Mouse (Mus musculus): ENCODE results near the gene 1700080O16Rik.

DNA sequence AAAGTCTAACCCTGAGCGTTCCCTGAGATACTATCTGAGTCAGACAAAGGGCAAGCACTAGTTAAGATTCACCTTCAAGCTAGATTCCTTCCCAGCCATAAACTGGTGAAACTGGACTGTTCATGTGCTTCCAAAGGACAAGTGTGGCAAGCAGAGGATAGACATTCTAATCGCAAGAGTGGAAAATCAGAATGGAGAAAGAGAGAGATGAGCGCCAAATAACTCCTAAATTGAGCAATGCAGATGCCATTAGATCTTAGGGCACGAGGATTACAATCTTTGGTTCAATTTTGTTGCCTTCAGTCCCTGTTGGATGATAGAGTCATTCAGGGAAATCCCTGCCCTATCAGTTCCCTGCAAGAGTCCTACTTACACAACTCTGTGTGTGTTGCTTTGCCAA is 53.5 kb downstream of the 1700080O16Rik start:
- TF ChIP-seq CTCF (IDR thresholded peaks at IDR 0.05; ENCODE audit: borderline replicate concordance, insufficient read depth, low read depth, low read length) (no peak), POLR2A (IDR thresholded peaks at IDR 0.05; ENCODE audit: borderline replicate concordance, insufficient read depth, low read length) (no peak)

All from cerebellum, adult 2 months (tissue).